Mouse (Mus musculus) layer of hippocampus, adult 2 months (tissue): ENCODE data around the gene Ube2h. TPM values are rescaled to one million over a fixed set of nuclear protein-coding genes. Genes with fewer than 3 reads are reported as not detected.
A peak's percentile ranks its signal among the peaks of the same experiment; 100 is the strongest.
"Not testable (repeated sequence)": the region's sequence is repeated elsewhere in the genome, so short reads cannot be mapped to it uniquely, and the experiment has no call there.

Experiments used
- DNase-seq, 2 experiments: peaks; one replicate each; pipeline ENCODE4 v3.0.0; 2022; ENCODE audit warnings: low spot score in 2 of 2
- H3K27ac ChIP-seq: fragments of 200-600 bp; 2 replicates; pipeline ENCODE4 v1.8.1; 2022
- H3K4me3 ChIP-seq: fragments of 200-600 bp; 2 replicates; pipeline ENCODE4 v1.8.1; 2022; ENCODE audit warnings: mild to moderate bottlenecking
- CTCF ChIP-seq: fragments of 200-600 bp; conservative IDR thresholded peaks from 2 replicates; pipeline ENCODE4 v1.8.1; 2022; ENCODE audit warnings: antibody characterized with exemption, mild to moderate bottlenecking, moderate library complexity
- total RNA-seq, 2 experiments: library from RNA; stranded (reverse); gene quantifications; 2 replicates each; pipeline ENCODE4 v1.2.3; 2021

Ube2h gene
- total RNA-seq, 2 experiments from 2014 or later: 87.9 to 88.1 TPM

DNA sequence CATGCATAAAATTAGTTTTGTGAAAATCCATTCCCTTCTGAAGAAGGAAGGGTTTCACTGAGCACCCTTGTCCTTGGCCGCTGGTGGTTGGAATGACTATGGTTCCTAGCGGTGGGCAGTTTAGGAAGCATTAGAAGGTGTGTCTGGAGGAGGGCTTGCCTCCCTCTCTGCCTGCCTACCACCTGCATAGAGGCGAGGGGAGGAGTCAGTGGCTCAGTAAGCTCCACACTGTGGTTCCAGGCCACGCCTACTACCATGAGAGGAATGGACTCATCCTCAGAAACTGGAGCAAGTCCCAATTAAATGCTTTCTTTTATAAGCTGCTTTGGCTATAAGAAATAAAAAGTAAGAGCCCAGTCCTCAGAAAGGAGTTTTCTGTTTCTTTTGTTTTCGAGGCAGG is 76.0 kb downstream of the Ube2h start:
- TF ChIP-seq CTCF: no peak
- no peak overlapping the region for H3K27ac ChIP-seq
- DNase-seq: no peak
- H3K4me3 ChIP-seq: no peak overlapping the region

GRCm38 (mm10) chr6:30226971-30227700 is 77.2 kb downstream of the Ube2h start:
- Histone ChIP-seq H3K27ac (no peak overlapping the region), H3K4me3 (no peak overlapping the region)
- no peak for TF ChIP-seq CTCF
- DNase-seq: no peak

DNA sequence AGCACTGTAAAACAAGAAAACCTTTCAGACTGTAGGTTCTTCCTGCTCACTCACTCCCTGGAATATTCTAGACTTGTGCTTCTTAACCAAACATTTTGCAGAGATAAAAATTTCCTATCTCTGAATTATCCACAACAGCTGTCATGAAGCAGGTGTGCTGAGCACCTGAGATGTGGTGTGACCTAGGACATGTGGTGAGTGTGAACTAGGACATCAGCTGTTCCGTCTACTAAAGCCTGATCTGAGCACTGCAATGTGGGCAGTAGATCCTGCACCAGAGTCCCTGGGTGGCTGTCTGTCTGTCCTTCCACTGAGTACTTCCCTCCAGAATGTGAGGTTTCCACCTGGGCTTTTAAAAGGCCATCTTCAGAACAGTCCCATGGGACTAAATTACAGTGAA is 79.6 kb downstream of the Ube2h start:
- H3K27ac ChIP-seq: no peak overlapping the region
- TF ChIP-seq CTCF: no peak
- no peak for DNase-seq
- H3K4me3 ChIP-seq: no peak overlapping the region

- Histone ChIP-seq H3K27ac (no peak overlapping the region), H3K4me3 (no peak overlapping the region)
- peak; percentile 39 to 61 for DNase-seq
- TF ChIP-seq CTCF: no peak
These were observed 82.0 kb downstream of the Ube2h start for GRCm38 (mm10) chr6:30222321-30222720.

DNA sequence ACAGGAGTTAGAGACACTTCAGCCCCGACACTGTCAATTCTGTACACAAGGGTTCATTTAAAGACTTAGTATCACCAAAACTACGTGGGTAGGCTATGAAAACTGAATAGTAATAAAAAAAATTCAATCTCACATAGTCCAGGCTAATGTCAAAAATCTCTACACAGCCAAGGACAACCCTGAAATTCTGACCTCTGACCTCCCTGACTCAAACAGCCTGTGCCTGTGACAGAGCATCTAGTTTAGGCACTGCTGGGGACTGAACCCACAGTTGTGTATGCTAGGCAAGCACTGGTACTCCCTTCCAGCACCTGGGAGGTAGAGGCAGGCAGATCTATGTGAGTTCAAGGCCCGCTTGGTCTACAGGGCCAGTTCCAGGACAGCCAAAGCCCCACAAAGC is 86.8 kb downstream of the Ube2h start:
- TF ChIP-seq CTCF: no peak
- no peak overlapping the region for H3K4me3 ChIP-seq
- no peak for DNase-seq
- no peak overlapping the region for H3K27ac ChIP-seq

GRCm38 (mm10) chr6:30212468-30212867 is 91.9 kb downstream of the Ube2h start:
- Histone ChIP-seq H3K27ac (no peak overlapping the region), H3K4me3 (no peak overlapping the region)
- TF ChIP-seq CTCF: no peak
- no peak for DNase-seq

GRCm38 (mm10) chr6:30211641-30212455 is 92.5 kb downstream of the Ube2h start:
- no peak overlapping the region for H3K27ac ChIP-seq
- TF ChIP-seq CTCF: no peak
- DNase-seq: no peak
- no peak overlapping the region for H3K4me3 ChIP-seq

- H3K27ac ChIP-seq: no peak overlapping the region
- H3K4me3 ChIP-seq: no peak overlapping the region
- TF ChIP-seq CTCF: peak; percentile 97
- DNase-seq: peak; percentile 61 to 76
These were observed 93.6 kb downstream of the Ube2h start for GRCm38 (mm10) chr6:30210788-30211187.

DNA sequence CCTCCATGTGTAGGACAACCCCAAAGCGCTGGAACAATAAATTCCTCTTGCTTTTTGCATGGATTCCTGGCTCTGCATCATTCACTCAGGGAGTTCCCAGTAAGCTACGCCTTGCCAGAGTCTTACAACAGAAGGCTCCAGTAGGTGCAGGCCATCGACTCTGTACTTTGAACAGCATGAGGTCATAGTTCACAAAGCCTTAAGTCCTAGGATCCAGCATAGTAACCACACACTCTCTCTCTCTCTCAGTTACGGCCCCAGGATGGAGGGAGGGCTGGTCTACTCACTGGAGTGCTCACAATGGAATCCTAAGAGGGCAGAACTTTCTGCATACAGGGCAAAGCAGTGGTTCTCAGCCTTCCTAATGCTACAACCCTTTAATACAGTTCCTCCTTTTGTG is 95.5 kb downstream of the Ube2h start:
- TF ChIP-seq CTCF: no peak
- Histone ChIP-seq H3K4me3 (no peak overlapping the region), H3K27ac (no peak overlapping the region)
- no peak for DNase-seq

GRCm38 (mm10) chr6:30205587-30206202 is 98.6 kb downstream of the Ube2h start:
- DNase-seq: peak; percentile 38 to 82
- peak overlapping the region; percentile 28; the same call in 1 of the 2 replicates for H3K4me3 ChIP-seq
- no peak overlapping the region for H3K27ac ChIP-seq
- peak; percentile 97 for TF ChIP-seq CTCF

- not testable (repeated sequence) for H3K27ac ChIP-seq, DNase-seq
- H3K4me3 ChIP-seq: peak overlapping the region; percentile 28; the same call in 1 of the 2 replicates
These were observed 99.2 kb downstream of the Ube2h start for GRCm38 (mm10) chr6:30205180-30205538.

- Histone ChIP-seq H3K4me3 (peak overlapping the region; percentile 8; the same call in 1 of the 2 replicates), H3K27ac (no peak overlapping the region)
- no peak for DNase-seq
- TF ChIP-seq CTCF: no peak
These were observed 99.8 kb downstream of the Ube2h start for GRCm38 (mm10) chr6:30204383-30205179.

DNA sequence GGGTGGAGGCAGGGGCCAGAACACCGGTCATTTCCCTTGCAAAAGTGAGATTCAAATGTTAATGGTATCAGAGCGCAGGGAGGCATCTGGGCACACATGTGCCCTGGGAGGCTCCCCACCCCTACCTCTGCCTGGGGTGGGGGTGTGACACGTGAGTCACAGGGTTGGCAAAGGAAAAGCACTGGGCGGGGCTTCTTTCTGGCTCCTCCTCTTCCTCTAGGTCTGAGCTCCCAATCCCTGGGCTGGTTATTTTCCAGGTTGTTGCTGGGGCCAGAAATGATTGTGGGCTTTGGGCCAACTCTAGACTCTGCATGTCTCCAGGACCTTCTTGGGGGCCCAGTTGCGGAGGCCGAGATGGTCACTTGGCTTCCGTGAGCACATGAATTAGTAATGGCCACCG is 108.2 kb downstream of the Ube2h start:
- TF ChIP-seq CTCF: no peak
- H3K4me3 ChIP-seq: no peak overlapping the region
- DNase-seq: no peak
- no peak overlapping the region for H3K27ac ChIP-seq
